Mouse (Mus musculus) spleen, adult 2 months (tissue): ENCODE results near the gene Slc6a2. TPM values are rescaled to one million over a fixed set of nuclear protein-coding genes. Genes with fewer than 3 reads are reported as not detected.

ENCODE experiments used
- DNase-seq, 2 experiments: peaks; one replicate each; pipeline versions ENCODE4 v3.0.0 to v3.0.0-alpha.2; 2012 to 2021; ENCODE audit warnings: low spot score in 2 of 2, low read depth in 1 of 2
- H3K27ac ChIP-seq: fragments of 200-500 bp; 2 replicates; pipeline ENCODE4 v1.5.1; 2012; ENCODE audit warnings: low read length, inconsistent platforms; ENCODE audit not compliant: insufficient read depth
- H3K27me3 ChIP-seq: fragments of 200-500 bp; 2 replicates; pipeline ENCODE4 v1.6.1; 2012; ENCODE audit warnings: mild to moderate bottlenecking, moderate library complexity, low read length, inconsistent platforms; ENCODE audit not compliant: control insufficient read depth, insufficient read depth
- H3K36me3 ChIP-seq: fragments of 200-500 bp; 2 replicates; pipeline ENCODE4 v1.6.1; 2012; ENCODE audit warnings: mild to moderate bottlenecking, low read length, inconsistent platforms; ENCODE audit not compliant: control insufficient read depth, insufficient read depth
- H3K4me1 ChIP-seq: fragments of 200-500 bp; 2 replicates; pipeline ENCODE4 v1.6.1; 2011; ENCODE audit warnings: inconsistent platforms; ENCODE audit not compliant: control insufficient read depth, insufficient read depth, insufficient read length
- H3K4me3 ChIP-seq: fragments of 200-500 bp; 2 replicates; pipeline ENCODE4 v1.5.1; 2011; ENCODE audit warnings: mild to moderate bottlenecking, inconsistent platforms; ENCODE audit not compliant: insufficient read depth, insufficient read length; ENCODE audit errors: extremely low read depth
- CTCF ChIP-seq: fragments of 200-500 bp; IDR thresholded peaks from 2 replicates; pipeline ENCODE4 v1.5.1; 2011; ENCODE audit warnings: mild to moderate bottlenecking, inconsistent platforms; ENCODE audit not compliant: insufficient read depth, insufficient read length, insufficient replicate concordance; ENCODE audit errors: extremely low read depth
- POLR2A ChIP-seq: fragments of 200-500 bp; IDR thresholded peaks from 2 replicates; pipeline ENCODE4 v1.6.1; 2011; ENCODE audit warnings: low read depth, low read length, inconsistent platforms
- WGBS: fragments of 180-500 bp; shearing (Covaris S2); methylation state at CpG from one replicate; pipeline ENCODE4 v1.1.7; 2018; 5-methylcytosine and 5-hydroxymethylcytosine counted together
- polyA plus RNA-seq: library from polyadenylated mRNA; depleted of rRNA; stranded (reverse); fragments of >200 nt; gene quantifications from 2 replicates; pipeline ENCODE4 v1.2.3, GENCODE M21; 2012

The Slc6a2 gene
- polyA plus RNA-seq, 1 experiment, result 0.01 TPM

GRCm38 (mm10) chr8:92949071-92949470 is 10.8 kb upstream of the Slc6a2 start:
- Histone ChIP-seq H3K36me3 (no peaks in the 10 kb centered on the region), H3K4me1 (no peaks in the 10 kb centered on the region), H3K4me3 (no peak overlapping the region), H3K27me3 (no peaks in the 10 kb centered on the region), H3K27ac (no peak overlapping the region)
- WGBS, result 7% methylated on average over 4 of the region's 4 CpGs
- no peak for DNase-seq
- TF ChIP-seq CTCF (no peak), POLR2A (no peak)

- Histone ChIP-seq H3K27ac (no peak overlapping the region), H3K27me3 (no peaks in the 10 kb centered on the region), H3K4me1 (no peaks in the 10 kb centered on the region), H3K4me3 (no peak overlapping the region), H3K36me3 (no peaks in the 10 kb centered on the region)
- no peak for DNase-seq
- 82% methylated on average over 12 of the region's 12 CpGs for WGBS
- TF ChIP-seq CTCF, result no peak
- no peak for TF ChIP-seq POLR2A
These were observed 9.1 kb upstream of the Slc6a2 start for GRCm38 (mm10) chr8:92950639-92951371.

- H3K36me3 ChIP-seq, result no peaks in the 10 kb centered on the region
- 77% methylated on average over 5 of the region's 5 CpGs for WGBS
- H3K4me3 ChIP-seq, result no peak overlapping the region
- TF ChIP-seq POLR2A (no peak), CTCF (no peak)
- no peak overlapping the region for H3K27ac ChIP-seq
- no peak for DNase-seq
- H3K4me1 ChIP-seq, result no peaks in the 10 kb centered on the region
- H3K27me3 ChIP-seq, result no peaks in the 10 kb centered on the region
These were observed 5.8 kb upstream of the Slc6a2 start for GRCm38 (mm10) chr8:92954044-92954443.

- Histone ChIP-seq H3K27ac (no peak overlapping the region), H3K4me3 (no peak overlapping the region), H3K4me1 (no peaks in the 10 kb centered on the region), H3K27me3 (0 out of 2 replicates have a peak, but pooled peaks cover 1% of the 10 kb centered on the region), H3K36me3 (no peaks in the 10 kb centered on the region)
- no peak for DNase-seq
- 4% methylated on average over 42 of the region's 42 CpGs for WGBS
- TF ChIP-seq CTCF, result no peak
- TF ChIP-seq POLR2A, result no peak
These were observed 602 bp downstream of the Slc6a2 start for GRCm38 (mm10) chr8:92960451-92960911.

- H3K36me3 ChIP-seq, result no peaks in the 10 kb centered on the region
- no peaks in the 10 kb centered on the region for H3K4me1 ChIP-seq
- 5% methylated on average over 25 of the region's 25 CpGs for WGBS
- DNase-seq, result no peak
- H3K4me3 ChIP-seq, result no peak overlapping the region
- no peak for TF ChIP-seq POLR2A
- H3K27me3 ChIP-seq, result 0 out of 2 replicates have a peak, but pooled peaks cover 1% of the 10 kb centered on the region
- no peak overlapping the region for H3K27ac ChIP-seq
These were observed 1.2 kb downstream of the Slc6a2 start for GRCm38 (mm10) chr8:92961088-92961487.

GRCm38 (mm10) chr8:92964556-92964955 is 4.7 kb downstream of the Slc6a2 start:
- TF ChIP-seq CTCF (no peak), POLR2A (no peak)
- H3K27ac ChIP-seq, result no peak overlapping the region
- H3K4me3 ChIP-seq, result no peak overlapping the region
- no peaks in the 10 kb centered on the region for H3K4me1 ChIP-seq
- no peak for DNase-seq
- WGBS, result 65% methylated on average over 2 of the region's 2 CpGs
- H3K27me3 ChIP-seq, result 0 out of 2 replicates have a peak, but pooled peaks cover 1% of the 10 kb centered on the region
- H3K36me3 ChIP-seq, result no peaks in the 10 kb centered on the region

GRCm38 (mm10) chr8:92972949-92973348 is 13.1 kb downstream of the Slc6a2 start:
- H3K4me1 ChIP-seq, result no peaks in the 10 kb centered on the region
- DNase-seq, result no peak
- H3K27me3 ChIP-seq, result no peaks in the 10 kb centered on the region
- no peaks in the 10 kb centered on the region for H3K36me3 ChIP-seq
- no peak overlapping the region for H3K27ac ChIP-seq
- 73% methylated on average over 5 of the region's 5 CpGs for WGBS
- H3K4me3 ChIP-seq, result no peak overlapping the region
- TF ChIP-seq CTCF, result no peak
- no peak for TF ChIP-seq POLR2A
